Mouse (Mus musculus) lung, postnatal 0 days (tissue): ENCODE results near the gene Mri1.
A peak's percentile ranks its signal among the peaks of the same experiment; 100 is the strongest.

Source experiments
- CTCF ChIP-seq: IDR thresholded peaks from 2 replicates; pipeline ENCODE4 v1.5.1; 2016; ENCODE audit warnings: antibody characterized with exemption, mild to moderate bottlenecking
- EP300 ChIP-seq: IDR thresholded peaks from 2 replicates; pipeline ENCODE4 v1.6.1; 2016; ENCODE audit warnings: antibody characterized with exemption, mild to moderate bottlenecking, control low read depth

DNA sequence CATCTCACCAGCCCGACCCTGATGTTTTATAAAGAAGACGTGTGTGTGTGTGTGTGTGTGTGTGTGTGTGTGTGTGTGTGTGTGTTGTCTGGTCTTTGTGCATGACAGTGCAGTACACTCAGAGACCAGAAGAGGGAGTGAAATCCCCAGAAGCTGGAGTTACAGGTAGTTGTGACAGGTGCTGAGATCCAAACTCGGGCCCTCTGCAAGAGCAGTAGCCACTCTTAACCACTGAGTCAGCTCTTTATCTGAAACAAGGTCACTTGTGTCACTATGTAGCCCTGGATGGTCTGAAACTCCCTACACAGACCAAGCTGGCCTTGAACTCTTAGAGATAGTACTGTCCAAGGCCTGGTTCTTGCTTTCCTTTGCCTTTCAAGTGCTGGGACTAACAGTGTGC lies 50.5 kb downstream of the Mri1 start:
- TF ChIP-seq CTCF (peak; percentile 45), EP300 (no peak)
